Mouse (Mus musculus) stomach, postnatal 0 days (tissue): Measurements from ENCODE around the gene Rasl11b. TPM values are rescaled to one million over a fixed set of nuclear protein-coding genes. Genes with fewer than 3 reads are reported as not detected.

Experiments
- ATAC-seq: fragments of 200-750 bp; cut with Nextera tagmentation; 2 replicates; pipeline ENCODE4 v1.8.0; 2017; ENCODE audit not compliant: low FRiP score, low TSS enrichment
- DNase-seq: peaks from one replicate; pipeline ENCODE4 v3.0.0-alpha.2; 2016; ENCODE audit warnings: low spot score
- H3K27ac ChIP-seq: fragments of 300-500 bp; sonication (generic); replicated peaks from 2 replicates; pipeline ENCODE4 v1.5.1; 2014; ENCODE audit warnings: mild to moderate bottlenecking, control low read depth
- H3K27me3 ChIP-seq: fragments of 300-500 bp; sonication (generic); 2 replicates; pipeline ENCODE4 v1.6.1; 2014; ENCODE audit warnings: low read length; ENCODE audit not compliant: control insufficient read depth, insufficient read depth
- H3K36me3 ChIP-seq: fragments of 300-500 bp; sonication (generic); 2 replicates; pipeline ENCODE4 v1.6.1; 2014; ENCODE audit warnings: low read length, mixed read lengths; ENCODE audit not compliant: control insufficient read depth, insufficient read depth
- H3K4me1 ChIP-seq: fragments of 300-500 bp; sonication (generic); replicated peaks from 2 replicates; pipeline ENCODE4 v1.6.1; 2014; ENCODE audit warnings: antibody characterized with exemption; ENCODE audit not compliant: control insufficient read depth, insufficient read depth
- H3K4me2 ChIP-seq: fragments of 300-500 bp; sonication (generic); replicated peaks from 2 replicates; pipeline ENCODE4 v1.6.1; 2014; ENCODE audit warnings: low read depth, mild to moderate bottlenecking, control low read depth, moderate library complexity
- H3K4me3 ChIP-seq: fragments of 300-500 bp; sonication (generic); 2 replicates; pipeline ENCODE4 v1.5.1; 2014; ENCODE audit warnings: low read depth, low read length, control low read depth
- H3K9ac ChIP-seq: fragments of 300-500 bp; sonication (generic); 2 replicates; pipeline ENCODE4 v1.6.1; 2014; ENCODE audit warnings: mild to moderate bottlenecking, low read length, control low read depth, mixed read lengths
- H3K9me3 ChIP-seq: fragments of 300-500 bp; sonication (generic); 2 replicates; pipeline ENCODE4 v1.6.1; 2016; ENCODE audit warnings: low read length; ENCODE audit not compliant: control insufficient read depth
- CTCF ChIP-seq: IDR thresholded peaks from 2 replicates; pipeline ENCODE4 v1.5.1; 2016; ENCODE audit warnings: antibody characterized with exemption, low read depth, mild to moderate bottlenecking, moderate library complexity
- EP300 ChIP-seq: optimal IDR thresholded peaks from 2 replicates; pipeline ENCODE3; 2016; ENCODE audit warnings: antibody characterized with exemption
- WGBS: fragments of 180-500 bp; shearing (Covaris S2); extraction: QIAGEN DNeasy Blood & Tissue Kit; methylation state at CpG from one replicate; pipeline ENCODE4 v1.1.7; 2014; 5-methylcytosine and 5-hydroxymethylcytosine counted together
- polyA plus RNA-seq: library from polyadenylated mRNA; unstranded; fragments of >200 nt; fragmentation: Nextera tagmentation; extraction: Ambion mirVana; gene quantifications from 2 replicates; pipeline ENCODE4 v1.2.1, GENCODE M21; 2015

Gene Rasl11b
- polyA plus RNA-seq, 1 experiment from 2014 or later, result 45.0 TPM

DNA sequence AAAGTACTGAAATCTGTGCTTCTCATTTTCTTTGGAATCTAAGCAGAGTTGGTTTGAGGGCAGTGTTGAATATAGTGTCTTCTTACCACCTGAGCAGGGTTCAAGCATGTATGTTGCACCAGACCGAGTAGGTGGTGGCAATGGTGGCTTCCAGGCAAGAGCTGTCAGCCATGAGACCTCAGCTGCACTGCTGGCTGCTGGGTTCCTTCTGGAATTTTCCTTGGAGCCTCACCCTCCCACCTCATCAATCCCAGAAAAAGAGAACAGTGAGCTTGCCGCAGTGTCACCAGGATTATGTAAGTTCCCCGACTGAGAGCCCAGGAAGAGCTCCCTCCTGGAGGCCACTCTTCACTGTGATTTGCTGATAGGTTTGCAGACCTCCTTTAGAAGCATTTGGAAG is 12.1 kb downstream of the Rasl11b start:
- Histone ChIP-seq H3K4me2 (no peak overlapping the region), H3K9ac (no peak overlapping the region), H3K4me3 (no peak overlapping the region), H3K4me1 (0 out of 2 replicates have a peak, but pooled peaks cover 9% of the 10 kb centered on the region), H3K27me3 (no peaks in the 10 kb centered on the region), H3K36me3 (no peaks in the 10 kb centered on the region), H3K27ac (no peak overlapping the region), H3K9me3 (no peaks in the 10 kb centered on the region)
- no peak for TF ChIP-seq EP300
- no peak for DNase-seq
- ATAC-seq, result no peak
- 65% methylated on average over 3 of the region's 3 CpGs for WGBS

DNA sequence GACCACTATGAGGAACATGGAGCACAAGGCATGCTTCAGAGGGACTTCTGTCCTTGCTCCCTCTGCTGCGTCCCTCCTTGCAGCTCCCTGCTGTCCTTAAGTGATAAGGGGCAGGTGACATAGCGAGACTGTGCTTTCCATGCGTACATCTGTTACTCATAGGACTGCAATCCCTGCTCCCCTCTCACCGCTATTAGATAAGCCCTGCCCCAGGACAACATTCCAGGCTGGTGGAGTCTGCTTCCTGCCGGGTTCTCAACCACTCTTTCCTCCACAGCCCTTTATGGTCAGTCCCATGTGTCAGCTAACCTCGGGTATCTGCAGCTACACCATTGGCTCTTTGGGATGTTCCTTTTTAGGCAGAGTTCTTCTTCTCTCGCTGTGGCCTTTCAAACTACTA is 13.4 kb downstream of the Rasl11b start:
- H3K27me3 ChIP-seq, result no peaks in the 10 kb centered on the region
- no peak overlapping the region for H3K9ac ChIP-seq
- ATAC-seq (peak; percentile 45; the same call in 1 of the 2 replicates), DNase-seq (no peak)
- peak overlapping the region; percentile 1; the same call in 1 of the 2 replicates for H3K27ac ChIP-seq
- H3K4me1 ChIP-seq, result 0 out of 2 replicates have a peak, but pooled peaks cover 9% of the 10 kb centered on the region
- H3K4me2 ChIP-seq, result no peak overlapping the region
- no peak for TF ChIP-seq CTCF
- TF ChIP-seq EP300, result no peak
- 56% methylated on average over 7 of the region's 7 CpGs for WGBS
- H3K36me3 ChIP-seq, result no peaks in the 10 kb centered on the region
- no peak overlapping the region for H3K4me3 ChIP-seq
- no peaks in the 10 kb centered on the region for H3K9me3 ChIP-seq

DNA sequence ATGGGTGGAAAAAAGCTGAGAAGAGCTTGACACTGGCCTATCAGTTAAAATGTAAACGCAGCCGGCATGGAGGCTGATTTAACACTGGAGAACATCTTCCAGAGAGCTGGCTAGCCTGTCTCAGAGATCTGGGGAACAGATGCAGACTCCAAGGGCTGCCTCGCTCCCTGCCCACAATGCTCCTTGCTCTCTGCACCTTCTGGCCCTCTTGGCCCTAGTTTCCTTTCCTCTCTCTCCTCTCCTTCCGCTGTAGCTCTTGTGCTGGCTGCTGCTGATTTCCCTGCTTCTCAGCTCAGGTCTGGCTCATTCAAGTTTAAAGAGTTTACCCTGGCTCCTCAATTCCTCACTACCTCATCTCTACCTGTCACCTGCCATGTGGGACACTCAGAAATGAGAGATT is 14.6 kb downstream of the Rasl11b start:
- DNase-seq, result no peak
- Histone ChIP-seq H3K27me3 (no peaks in the 10 kb centered on the region), H3K9ac (no peak overlapping the region), H3K36me3 (no peaks in the 10 kb centered on the region), H3K27ac (no peak overlapping the region), H3K9me3 (no peaks in the 10 kb centered on the region), H3K4me2 (no peak overlapping the region), H3K4me1 (0 out of 2 replicates have a peak, but pooled peaks cover 9% of the 10 kb centered on the region), H3K4me3 (no peak overlapping the region)
- ATAC-seq, result no peak
- TF ChIP-seq CTCF, result no peak
- no peak for TF ChIP-seq EP300
- 50% methylated on average over 4 of the region's 4 CpGs for WGBS

DNA sequence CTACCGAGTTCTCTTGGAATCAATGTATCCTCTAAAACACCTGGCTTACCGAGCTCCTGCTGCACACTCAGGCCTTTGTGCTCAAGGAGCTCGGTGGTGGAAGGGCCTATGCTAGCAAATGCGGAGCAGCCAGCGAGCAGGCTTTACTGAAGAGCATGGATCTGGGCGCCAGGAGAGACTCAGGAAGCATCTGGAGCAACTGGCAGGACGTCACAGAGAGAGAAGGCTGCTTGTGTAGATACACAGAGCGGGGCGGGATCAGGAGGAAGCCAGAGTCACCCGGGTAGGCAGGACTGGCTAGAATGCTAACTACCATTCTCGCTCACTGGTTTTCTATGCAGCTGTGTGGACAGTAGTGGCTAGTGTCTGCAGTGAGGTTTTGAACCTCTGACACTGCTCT is 16.3 kb downstream of the Rasl11b start:
- Histone ChIP-seq H3K9ac (no peak overlapping the region), H3K27me3 (no peaks in the 10 kb centered on the region), H3K4me3 (no peak overlapping the region), H3K4me2 (no peak overlapping the region), H3K36me3 (no peaks in the 10 kb centered on the region), H3K27ac (no peak overlapping the region), H3K9me3 (no peaks in the 10 kb centered on the region), H3K4me1 (0 out of 2 replicates have a peak, but pooled peaks cover 13% of the 10 kb centered on the region)
- TF ChIP-seq CTCF, result no peak
- no peak for TF ChIP-seq EP300
- WGBS, result 70% methylated on average over 11 of the region's 11 CpGs
- DNase-seq, result no peak
- no peak for ATAC-seq

DNA sequence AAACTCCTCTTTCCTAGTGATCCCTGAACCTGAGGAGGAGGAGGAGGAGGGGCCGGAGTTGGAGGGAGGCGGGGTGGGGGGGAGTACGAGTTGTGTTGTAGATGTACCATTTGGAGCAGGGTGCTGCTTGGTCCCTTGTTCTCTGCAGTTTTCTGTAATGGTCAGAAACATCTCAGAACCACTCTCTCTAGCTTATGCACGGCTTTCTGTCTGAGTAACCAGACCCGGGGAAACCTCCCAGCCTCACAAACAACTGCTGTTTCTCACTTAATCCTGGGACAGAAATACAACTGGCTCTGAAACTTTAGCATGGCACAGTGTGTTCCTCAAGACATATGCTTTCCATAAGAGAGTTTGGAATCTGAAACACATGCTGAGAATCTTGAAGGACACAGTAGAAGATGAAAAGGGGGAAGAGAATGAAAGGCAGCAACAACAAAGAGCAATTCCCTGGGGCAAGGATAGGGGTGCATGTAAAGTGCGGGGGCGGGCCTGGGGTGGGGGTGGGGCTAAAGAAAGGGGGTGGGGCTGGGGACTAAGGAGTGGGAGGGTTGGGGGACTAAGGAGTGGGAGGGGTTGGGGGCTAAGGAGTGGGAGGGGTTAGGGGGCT is 19.5 kb downstream of the Rasl11b start:
- Histone ChIP-seq H3K4me1 (0 out of 2 replicates have a peak, but pooled peaks cover 8% of the 10 kb centered on the region), H3K9me3 (no peaks in the 10 kb centered on the region), H3K27ac (peak overlapping the region; percentile 58; the same call in 1 of the 2 replicates), H3K4me3 (no peak overlapping the region), H3K4me2 (no peak overlapping the region), H3K36me3 (no peaks in the 10 kb centered on the region), H3K9ac (no peak overlapping the region), H3K27me3 (no peaks in the 10 kb centered on the region)
- TF ChIP-seq EP300 (no peak), CTCF (no peak)
- WGBS, result 36% methylated on average over 7 of the region's 7 CpGs
- ATAC-seq (no peak), DNase-seq (no peak)

DNA sequence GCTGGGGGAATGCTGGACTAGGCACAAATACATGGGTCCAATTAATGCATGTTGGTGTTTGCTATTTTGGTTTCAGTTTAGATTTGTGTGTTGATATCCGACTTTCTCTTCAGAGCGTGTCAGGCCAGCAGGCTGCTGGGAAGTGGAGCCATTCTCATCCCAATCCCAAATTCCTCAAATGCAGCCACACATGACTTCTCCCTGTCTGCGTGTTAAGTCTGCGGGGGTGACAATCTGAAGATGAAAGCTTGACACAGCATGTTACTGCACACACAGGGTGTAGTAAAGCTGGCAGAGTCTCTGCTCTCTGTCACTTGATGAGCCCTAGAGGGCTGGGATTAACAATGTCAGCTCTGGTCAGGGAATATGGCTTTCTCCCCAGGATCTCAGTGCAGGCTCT is 20.0 kb downstream of the Rasl11b start:
- ATAC-seq (no peak), DNase-seq (no peak)
- no peaks in the 10 kb centered on the region for H3K9me3 ChIP-seq
- 0 out of 2 replicates have a peak, but pooled peaks cover 5% of the 10 kb centered on the region for H3K4me1 ChIP-seq
- TF ChIP-seq CTCF (no peak), EP300 (no peak)
- no peak overlapping the region for H3K9ac ChIP-seq
- no peak overlapping the region for H3K4me3 ChIP-seq
- no peak overlapping the region for H3K4me2 ChIP-seq
- no peaks in the 10 kb centered on the region for H3K36me3 ChIP-seq
- H3K27ac ChIP-seq, result 0 out of 2 replicates have a peak overlapping the region, but pooled peaks have one; percentile 18
- 51% methylated on average over 4 of the region's 4 CpGs for WGBS
- no peaks in the 10 kb centered on the region for H3K27me3 ChIP-seq
